Mouse (Mus musculus): ENCODE data around the gene Sirt4.

DNA sequence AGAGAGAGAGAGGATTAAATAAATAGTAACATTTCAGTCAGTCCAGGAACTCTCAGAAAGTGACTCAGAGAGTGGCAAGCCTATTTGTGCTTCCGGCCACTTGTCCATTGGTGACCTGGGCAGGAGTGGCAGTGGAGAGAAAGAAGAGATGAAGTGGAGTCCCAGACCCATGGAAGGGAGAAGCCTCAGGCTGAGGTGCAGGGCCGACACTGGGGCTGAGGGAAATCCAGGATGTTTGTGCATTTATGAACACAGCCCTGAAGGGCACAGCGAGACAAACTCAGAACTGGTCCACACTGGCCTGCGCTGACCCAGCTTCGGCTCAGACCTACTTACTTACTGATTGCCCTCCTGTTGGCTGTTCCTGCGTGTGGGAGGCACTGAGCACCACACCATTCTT is 14.7 kb downstream of the Sirt4 start:
- TF ChIP-seq CTCF (IDR thresholded peaks at IDR 0.05; ENCODE audit: control insufficient read depth, insufficient read depth, low read length) (no peak), POLR2A (IDR thresholded peaks at IDR 0.05; ENCODE audit: borderline replicate concordance, control insufficient read depth, low read depth, low read length) (no peak)
